Mouse (Mus musculus): ENCODE data around the gene Zfand5. TPM values are rescaled to one million over a fixed set of nuclear protein-coding genes. Genes with fewer than 3 reads are reported as not detected.

Zfand5 gene
- polyA plus RNA-seq, 1 experiment from 2014 or later, result 156 TPM

DNA sequence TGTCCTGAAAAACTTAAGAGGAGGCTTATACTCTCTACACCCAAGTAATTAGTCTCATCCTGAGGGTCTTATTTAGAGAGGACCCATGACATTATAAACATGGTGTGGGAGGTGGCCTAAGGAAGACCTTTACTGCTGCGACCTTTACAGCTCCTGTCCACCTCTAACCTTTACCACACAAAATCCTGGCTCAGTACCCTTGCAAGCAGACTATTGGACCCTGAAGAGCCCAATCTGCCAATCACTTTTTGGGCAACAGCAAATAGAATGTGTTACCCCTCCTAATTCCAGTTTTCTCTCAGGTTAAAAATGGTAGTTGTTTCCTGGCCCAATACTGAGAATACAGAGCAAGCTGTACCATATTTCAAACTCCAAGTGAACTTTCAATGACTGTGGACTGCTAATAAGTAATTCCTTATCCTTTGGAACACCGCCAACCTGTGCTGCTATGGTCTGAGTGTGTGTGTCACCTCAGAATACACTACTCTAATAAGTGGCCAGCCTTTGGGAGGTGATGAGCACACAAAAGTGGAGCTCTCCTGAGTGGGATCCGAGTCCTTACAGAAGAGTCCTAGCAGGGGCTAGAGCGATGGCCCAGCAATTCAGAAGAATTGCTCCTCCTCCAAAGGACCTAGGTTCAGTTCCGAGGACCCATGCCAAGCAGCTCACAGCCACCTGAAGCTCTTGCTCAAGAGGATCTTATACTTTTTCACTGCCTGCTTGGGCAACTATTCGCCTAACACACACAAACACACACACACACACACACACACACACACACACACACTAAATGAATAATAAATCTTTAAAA, 58.4 kb downstream of the Zfand5 start:
- no peak overlapping the region for H3K9ac ChIP-seq
- no peaks in the 10 kb centered on the region for H3K4me1 ChIP-seq
- 86% methylated on average over 6 of the region's 6 CpGs for WGBS
- no peak for ATAC-seq (replicated peaks)
- no peak overlapping the region for H3K4me2 ChIP-seq
- no peaks in the 10 kb centered on the region for H3K9me3 ChIP-seq
- no peak overlapping the region for H3K27ac ChIP-seq
- no peaks in the 10 kb centered on the region for H3K27me3 ChIP-seq (replicated peaks)
- H3K36me3 ChIP-seq (replicated peaks), result no peaks in the 10 kb centered on the region
- no peak overlapping the region for H3K4me3 ChIP-seq

DNA sequence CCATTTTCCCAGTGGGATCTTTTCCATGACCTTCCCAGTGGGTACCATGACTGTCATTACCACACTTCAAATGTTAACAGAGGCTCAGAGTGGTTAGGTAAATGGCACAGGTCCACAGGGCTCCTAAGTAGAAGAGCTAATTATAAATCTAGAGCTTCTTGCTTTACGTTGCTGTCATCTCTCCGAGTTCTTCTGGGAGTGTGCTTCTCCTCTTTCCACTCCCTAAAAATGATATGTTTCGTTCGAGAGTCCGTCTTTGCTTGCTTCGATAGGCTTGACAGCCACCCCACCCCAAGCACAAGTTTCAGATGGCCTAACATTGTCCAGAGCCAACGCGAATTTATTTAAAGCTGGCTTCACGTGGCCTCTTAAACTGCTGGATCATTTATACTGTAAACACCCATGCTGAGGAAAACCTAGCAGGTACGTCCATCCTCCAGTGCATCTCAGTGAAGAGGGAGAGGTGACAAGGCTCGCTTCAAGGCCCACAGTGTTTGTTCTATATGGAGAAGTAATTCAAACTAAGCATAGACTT, 59.6 kb downstream of the Zfand5 start:
- Histone ChIP-seq H3K9ac (no peak overlapping the region), H3K4me1 (no peaks in the 10 kb centered on the region), H3K4me3 (no peak overlapping the region), H3K27ac (no peak overlapping the region), H3K9me3 (no peaks in the 10 kb centered on the region), H3K36me3 (replicated peaks) (no peaks in the 10 kb centered on the region), H3K4me2 (no peak overlapping the region), H3K27me3 (replicated peaks) (no peaks in the 10 kb centered on the region)
- ATAC-seq (replicated peaks), result no peak
- 90% methylated on average over 11 of the region's 11 CpGs for WGBS

Other genes with a start within 250 kb of the Zfand5 start
- gene Gda, start 201.2 kb downstream of the Zfand5 start, polyA plus RNA-seq (2015; fragmentation: Nextera tagmentation; extraction: Ambion mirVana), result 0.50 and 0.77 TPM in 2 replicates